Mouse (Mus musculus) ES-E14 (cell line): Measurements from ENCODE around the gene Pld5.

ENCODE experiments used
- CHD2 ChIP-seq: IDR thresholded peaks from 2 replicates; pipeline ENCODE4 v1.6.1; 2014; ENCODE audit warnings: mild to moderate bottlenecking, low read depth, low read length, inconsistent platforms
- HCFC1 ChIP-seq: IDR thresholded peaks from 2 replicates; pipeline ENCODE4 v1.6.1; 2012; ENCODE audit warnings: low read length, inconsistent platforms, borderline replicate concordance; ENCODE audit not compliant: insufficient read depth
- MAFK ChIP-seq: IDR thresholded peaks from 2 replicates; pipeline ENCODE4 v1.6.1; 2014; ENCODE audit warnings: mild to moderate bottlenecking, low read depth, low read length, inconsistent platforms; ENCODE audit not compliant: insufficient read depth
- ZC3H11A ChIP-seq: IDR thresholded peaks from 2 replicates; pipeline ENCODE4 v1.6.1; 2012; ENCODE audit warnings: low read depth, mild to moderate bottlenecking, inconsistent platforms, low read length, borderline replicate concordance
- ZNF384 ChIP-seq: IDR thresholded peaks from 2 replicates; pipeline ENCODE4 v1.6.1; 2012; ENCODE audit warnings: low read depth, low read length, inconsistent platforms

- no peak for TF ChIP-seq HCFC1
- TF ChIP-seq ZNF384, result no peak
- TF ChIP-seq MAFK, result no peak
- TF ChIP-seq ZC3H11A, result no peak
- TF ChIP-seq CHD2, result no peak
These were observed 263.6 kb downstream of the Pld5 start for GRCm38 (mm10) chr1:176011535-176011934.
